Mouse (Mus musculus): ENCODE data around the gene Caskin2. TPM values are rescaled to one million over a fixed set of nuclear protein-coding genes. Genes with fewer than 3 reads are reported as not detected.
A peak's percentile ranks its signal among the peaks of the same experiment; 100 is the strongest.

Gene Caskin2
- total RNA-seq, 1 experiment = 10.5 TPM

DNA sequence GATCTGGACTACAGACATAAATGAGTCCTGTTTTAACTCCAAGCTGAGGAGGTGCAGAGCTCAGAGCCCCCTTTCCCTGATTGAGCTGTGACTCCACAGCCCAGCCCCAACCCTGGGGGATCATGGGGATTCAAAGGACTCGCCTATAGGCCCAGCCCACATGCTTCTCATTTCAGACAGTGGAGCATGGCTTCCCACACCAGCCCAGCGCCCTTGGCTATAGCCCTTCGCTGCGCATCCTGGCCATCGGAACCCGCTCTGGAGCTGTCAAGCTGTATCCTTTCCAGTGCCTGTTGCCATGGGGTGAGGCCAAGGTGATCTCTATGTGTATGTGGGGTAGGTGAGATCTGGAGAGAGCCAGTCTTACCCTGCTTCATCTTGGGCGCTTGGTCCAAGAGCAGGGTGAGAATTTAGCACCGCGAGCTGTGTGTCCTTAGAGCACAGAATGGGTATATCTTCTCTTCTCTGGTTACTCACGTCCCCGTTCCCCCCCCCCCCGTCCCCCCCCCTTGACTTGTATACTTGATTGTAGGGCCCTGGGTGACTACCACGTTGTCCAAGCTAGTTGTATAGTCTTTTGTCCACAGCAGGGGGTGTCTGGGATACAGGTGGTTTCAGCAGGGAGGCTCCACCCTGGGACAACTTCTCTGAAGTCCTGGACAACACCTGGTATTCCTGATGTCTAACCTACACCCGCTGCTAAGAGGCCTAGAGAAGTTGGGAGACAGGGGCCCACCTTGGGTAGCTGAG, 29.9 kb upstream of the Caskin2 start:
- Histone ChIP-seq H3K4me1 (ENCODE audit: control insufficient read depth in 2 of 2, insufficient read depth in 2 of 2, low read length in 2 of 2, poor library complexity in 1 of 2) (peaks cover 21 to 51% of the 10 kb centered on the region in 2 experiments), H3K4me3 (ENCODE audit: insufficient read depth in 1 of 2, low read depth in 1 of 2, low read length in 2 of 2, poor library complexity in 1 of 2, severe bottlenecking in 1 of 2) (no peak overlapping the region; a peak in 1 of 4 replicates), H3K36me3 (ENCODE audit: control insufficient read depth, insufficient read depth, low read length, poor library complexity, severe bottlenecking) (peaks cover 19% of the 10 kb centered on the region; the same call in 1 of the 2 replicates), H3K9ac (ENCODE audit: insufficient read depth, low read depth, low read length, poor library complexity, severe bottlenecking) (peak overlapping the region; percentile 9; the same call in 1 of the 2 replicates), H3K27ac (ENCODE audit: insufficient read depth, low read depth, low read length, poor library complexity, severe bottlenecking) (peak overlapping the region; percentile 14; the same call in 1 of the 2 replicates), H3K9me3 (ENCODE audit: control insufficient read depth, insufficient read depth, low read depth, low read length) (no peaks in the 10 kb centered on the region)
- in situ Hi-C loops (cut with MboI; ENCODE audit: low sequenced_read_pairs in 2 of 2, unreplicated experiment in 2 of 2) = no loop called here
- peak; percentile 34 for DNase-seq (ENCODE audit: low read depth, low spot score)
- TF ChIP-seq ZC3H11A (IDR thresholded peaks at IDR 0.05; ENCODE audit: borderline replicate concordance, low read depth, low read length) (no peak), ZNF384 (IDR thresholded peaks at IDR 0.05; ENCODE audit: low read depth, low read length) (no peak), CHD2 (IDR thresholded peaks at IDR 0.05; ENCODE audit: low read depth, low read length) (no peak), MAFK (IDR thresholded peaks at IDR 0.05; ENCODE audit: insufficient read depth, low read depth, low read length) (no peak), HCFC1 (IDR thresholded peaks at IDR 0.05; ENCODE audit: borderline replicate concordance, insufficient read depth, low read length) (no peak)

DNA sequence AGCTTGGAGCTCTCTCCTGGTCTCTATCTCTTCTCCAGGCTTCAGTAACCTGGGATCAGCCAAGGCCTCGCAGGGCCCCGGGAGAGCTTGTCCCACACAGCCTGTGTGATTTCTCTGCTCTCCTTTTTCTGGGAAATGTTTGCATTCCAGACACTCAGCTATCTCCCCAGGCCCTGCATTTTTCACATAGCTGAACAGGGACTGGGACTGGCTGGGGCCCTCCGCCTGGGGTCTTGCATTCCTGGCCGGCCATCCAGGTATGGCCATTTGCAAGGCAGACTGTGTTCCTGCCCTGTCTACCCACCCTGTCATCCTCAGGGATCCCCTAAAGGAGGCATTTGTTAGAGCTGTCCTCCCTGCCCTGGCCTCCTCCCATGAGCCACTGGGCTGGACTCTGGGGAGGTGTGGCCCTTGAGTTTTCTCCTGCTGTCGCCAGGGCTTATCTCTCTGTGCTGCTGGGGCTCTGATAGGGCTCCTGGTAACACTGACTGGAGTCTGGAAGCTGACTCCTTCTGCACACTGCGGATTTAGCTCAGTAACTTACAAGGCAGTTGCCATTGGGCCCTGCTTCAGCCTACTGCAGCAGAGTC, 28.6 kb upstream of the Caskin2 start:
- Histone ChIP-seq H3K4me3 (ENCODE audit: insufficient read depth in 1 of 2, low read depth in 1 of 2, low read length in 2 of 2, poor library complexity in 1 of 2, severe bottlenecking in 1 of 2) (no peak overlapping the region; a peak in 1 of 4 replicates), H3K9ac (ENCODE audit: insufficient read depth, low read depth, low read length, poor library complexity, severe bottlenecking) (peak overlapping the region; percentile 19; the same call in 1 of the 2 replicates), H3K36me3 (ENCODE audit: control insufficient read depth, insufficient read depth, low read length, poor library complexity, severe bottlenecking) (peaks cover 20% of the 10 kb centered on the region; the same call in 1 of the 2 replicates), H3K4me1 (ENCODE audit: control insufficient read depth in 2 of 2, insufficient read depth in 2 of 2, low read length in 2 of 2, poor library complexity in 1 of 2) (peaks cover 24 to 62% of the 10 kb centered on the region in 2 experiments), H3K9me3 (ENCODE audit: control insufficient read depth, insufficient read depth, low read depth, low read length) (no peaks in the 10 kb centered on the region), H3K27ac (ENCODE audit: insufficient read depth, low read depth, low read length, poor library complexity, severe bottlenecking) (peak overlapping the region; percentile 87)
- TF ChIP-seq HCFC1 (IDR thresholded peaks at IDR 0.05; ENCODE audit: borderline replicate concordance, insufficient read depth, low read length) (no peak), MAFK (IDR thresholded peaks at IDR 0.05; ENCODE audit: insufficient read depth, low read depth, low read length) (no peak), ZC3H11A (IDR thresholded peaks at IDR 0.05; ENCODE audit: borderline replicate concordance, low read depth, low read length) (no peak), CHD2 (IDR thresholded peaks at IDR 0.05; ENCODE audit: low read depth, low read length) (0 out of 2 replicates have a peak, but pooled peaks have one; percentile 52)
- DNase-seq (ENCODE audit: low read depth, low spot score) = peak; percentile 57
- in situ Hi-C loops (cut with MboI; ENCODE audit: low sequenced_read_pairs in 2 of 2, unreplicated experiment in 2 of 2) = no loop called here

DNA sequence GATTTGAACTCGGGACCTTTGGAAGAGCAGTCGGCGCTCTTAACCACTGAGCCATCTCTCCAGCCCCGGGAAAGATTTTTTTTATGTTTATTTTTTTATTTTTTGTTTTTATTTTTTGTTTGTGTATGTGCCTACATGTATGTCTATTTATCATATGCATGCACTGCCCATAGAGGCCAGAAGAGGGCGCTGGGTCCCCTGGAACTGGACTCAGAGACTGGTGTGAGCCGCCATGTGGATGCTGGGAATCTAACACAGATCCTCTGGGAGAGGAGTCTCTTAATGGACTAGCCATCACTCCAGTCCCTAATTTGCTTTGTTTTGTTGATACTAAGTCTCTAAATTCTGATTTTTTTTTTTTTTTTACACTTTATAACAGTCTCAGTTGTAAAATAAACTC, 27.6 kb upstream of the Caskin2 start:
- in situ Hi-C loops (cut with MboI; ENCODE audit: low sequenced_read_pairs in 2 of 2, unreplicated experiment in 2 of 2) = no loop called here

DNA sequence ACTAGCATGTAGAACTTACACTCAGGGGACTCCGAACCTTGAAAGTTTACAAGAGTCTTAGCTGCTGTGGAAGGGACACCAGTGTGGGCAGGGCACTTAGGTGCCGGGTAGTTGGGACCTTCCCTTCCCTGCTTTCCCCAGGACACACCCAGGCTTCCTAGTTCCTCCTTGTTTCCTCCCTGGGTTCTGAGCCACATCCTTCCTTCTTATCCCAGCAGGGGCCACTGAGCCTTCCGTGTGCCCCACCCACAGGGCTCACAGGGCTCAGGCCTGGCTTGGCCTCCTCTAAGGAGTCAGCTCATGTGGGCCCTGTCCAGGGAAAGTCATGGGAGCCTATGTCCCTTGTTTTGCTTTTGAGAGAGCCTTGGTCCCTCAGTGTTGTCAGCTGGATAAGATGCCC, 26.3 kb upstream of the Caskin2 start:
- DNase-seq (ENCODE audit: low read depth, low spot score) = peak; percentile 38
- Histone ChIP-seq H3K27ac (ENCODE audit: insufficient read depth, low read depth, low read length, poor library complexity, severe bottlenecking) (peak overlapping the region; percentile 64; the same call in 1 of the 2 replicates), H3K4me1 (ENCODE audit: control insufficient read depth in 2 of 2, insufficient read depth in 2 of 2, low read length in 2 of 2, poor library complexity in 1 of 2) (peaks cover 25 to 76% of the 10 kb centered on the region in 2 experiments), H3K4me3 (ENCODE audit: insufficient read depth in 1 of 2, low read depth in 1 of 2, low read length in 2 of 2, poor library complexity in 1 of 2, severe bottlenecking in 1 of 2) (no peak overlapping the region), H3K9me3 (ENCODE audit: control insufficient read depth, insufficient read depth, low read depth, low read length) (no peaks in the 10 kb centered on the region), H3K36me3 (ENCODE audit: control insufficient read depth, insufficient read depth, low read length, poor library complexity, severe bottlenecking) (peaks cover 15% of the 10 kb centered on the region; the same call in 1 of the 2 replicates), H3K9ac (ENCODE audit: insufficient read depth, low read depth, low read length, poor library complexity, severe bottlenecking) (no peak overlapping the region; the same call in 1 of the 2 replicates)
- TF ChIP-seq ZC3H11A (IDR thresholded peaks at IDR 0.05; ENCODE audit: borderline replicate concordance, low read depth, low read length) (no peak), ZNF384 (IDR thresholded peaks at IDR 0.05; ENCODE audit: low read depth, low read length) (no peak), CHD2 (IDR thresholded peaks at IDR 0.05; ENCODE audit: low read depth, low read length) (no peak), HCFC1 (IDR thresholded peaks at IDR 0.05; ENCODE audit: borderline replicate concordance, insufficient read depth, low read length) (no peak), MAFK (IDR thresholded peaks at IDR 0.05; ENCODE audit: insufficient read depth, low read depth, low read length) (no peak)
- in situ Hi-C loops (cut with MboI; ENCODE audit: low sequenced_read_pairs in 2 of 2, unreplicated experiment in 2 of 2) = no loop called here

More for the DNA sequence above, 27.6 kb upstream of the Caskin2 start:
- H3K27ac ChIP-seq (ENCODE audit: insufficient read depth, low read depth, low read length, poor library complexity, severe bottlenecking) = peak overlapping the region; percentile 87; the same call in 1 of the 2 replicates
- peak; percentile 63 for DNase-seq (ENCODE audit: low read depth, low spot score)
- peaks cover 20% of the 10 kb centered on the region; the same call in 1 of the 2 replicates for H3K36me3 ChIP-seq (ENCODE audit: control insufficient read depth, insufficient read depth, low read length, poor library complexity, severe bottlenecking)
- no peaks in the 10 kb centered on the region for H3K9me3 ChIP-seq (ENCODE audit: control insufficient read depth, insufficient read depth, low read depth, low read length)
- H3K4me3 ChIP-seq (ENCODE audit: insufficient read depth in 1 of 2, low read depth in 1 of 2, low read length in 2 of 2, poor library complexity in 1 of 2, severe bottlenecking in 1 of 2) = no peak overlapping the region
- H3K4me1 ChIP-seq (ENCODE audit: control insufficient read depth in 2 of 2, insufficient read depth in 2 of 2, low read length in 2 of 2, poor library complexity in 1 of 2) = peaks cover 25 to 72% of the 10 kb centered on the region in 2 experiments
- TF ChIP-seq ZC3H11A (IDR thresholded peaks at IDR 0.05; ENCODE audit: borderline replicate concordance, low read depth, low read length) (0 out of 2 replicates have a peak, but pooled peaks have one; percentile 0), ZNF384 (IDR thresholded peaks at IDR 0.05; ENCODE audit: low read depth, low read length) (no peak)
- H3K9ac ChIP-seq (ENCODE audit: insufficient read depth, low read depth, low read length, poor library complexity, severe bottlenecking) = no peak overlapping the region
